Mouse (Mus musculus) ES-Bruce4 (cell line): Measurements from ENCODE around the gene Exoc3l.

Source experiments
- CTCF ChIP-seq: IDR thresholded peaks from one replicate; pipeline ENCODE4 v1.8.1; 2011; ENCODE audit warnings: low read depth, low read length
- POLR2A ChIP-seq: IDR thresholded peaks from one replicate; pipeline ENCODE4 v1.8.1; 2011; ENCODE audit warnings: low read length; ENCODE audit not compliant: insufficient read depth

DNA sequence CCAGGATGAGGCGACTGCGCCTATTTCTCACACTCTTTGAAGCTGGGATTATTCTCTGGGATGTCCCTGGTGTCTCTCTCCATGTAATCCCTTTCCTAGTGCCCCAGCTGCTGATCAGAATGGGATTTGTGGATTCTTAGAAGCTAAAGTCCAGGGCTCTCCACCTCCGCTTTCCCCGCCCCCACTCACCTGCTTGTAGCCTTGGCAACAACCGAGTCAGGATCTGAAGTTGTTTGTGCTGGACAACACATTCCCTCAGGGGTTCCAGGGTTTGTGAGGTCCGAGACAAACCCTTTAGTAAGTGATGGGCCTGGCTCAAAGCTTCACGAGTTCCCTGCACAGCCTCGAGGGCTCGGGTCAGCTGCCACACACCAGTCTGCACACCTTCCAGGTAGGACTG is 1.1 kb downstream of the Exoc3l start:
- TF ChIP-seq CTCF = no peak
- TF ChIP-seq POLR2A = no peak
